Mouse (Mus musculus) ES-Bruce4 (cell line): Measurements from ENCODE around the gene Grik4. TPM values are rescaled to one million over a fixed set of nuclear protein-coding genes. Genes with fewer than 3 reads are reported as not detected.

Experiments
- H3K27ac ChIP-seq: 2 replicates; pipeline ENCODE4 v1.5.1; 2012; ENCODE audit warnings: low read length, inconsistent platforms; ENCODE audit not compliant: insufficient read depth
- H3K27me3 ChIP-seq: 2 replicates; pipeline ENCODE4 v1.6.1; 2012; ENCODE audit warnings: mild to moderate bottlenecking, low read length, inconsistent platforms; ENCODE audit not compliant: control insufficient read depth, poor library complexity, insufficient read depth, severe bottlenecking
- H3K36me3 ChIP-seq: 2 replicates; pipeline ENCODE4 v1.6.1; 2012; ENCODE audit warnings: inconsistent platforms, mild to moderate bottlenecking, low read length, moderate library complexity; ENCODE audit not compliant: control insufficient read depth, poor library complexity, insufficient read depth, severe bottlenecking
- H3K4me1 ChIP-seq: one replicate; pipeline ENCODE4 v1.8.1; 2011; ENCODE audit warnings: low read length; ENCODE audit not compliant: control insufficient read depth, insufficient read depth
- H3K4me3 ChIP-seq: 2 replicates; pipeline ENCODE4 v1.5.1; 2011; ENCODE audit warnings: low read depth, mild to moderate bottlenecking, low read length
- H3K9ac ChIP-seq: 2 replicates; pipeline ENCODE4 v1.6.1; 2012; ENCODE audit warnings: low read depth, mild to moderate bottlenecking, inconsistent platforms; ENCODE audit not compliant: poor library complexity, severe bottlenecking
- H3K9me3 ChIP-seq: replicated peaks from 2 replicates; pipeline ENCODE4 v1.6.1; 2012; ENCODE audit warnings: mild to moderate bottlenecking, low read length, inconsistent platforms; ENCODE audit not compliant: control insufficient read depth, poor library complexity, insufficient read depth, severe bottlenecking
- CTCF ChIP-seq: IDR thresholded peaks from one replicate; pipeline ENCODE4 v1.8.1; 2011; ENCODE audit warnings: low read depth, low read length
- EP300 ChIP-seq: IDR thresholded peaks from 2 replicates; pipeline ENCODE4 v1.6.1; 2011; ENCODE audit warnings: low read depth, low read length; ENCODE audit not compliant: insufficient read depth
- POLR2A ChIP-seq: IDR thresholded peaks from one replicate; pipeline ENCODE4 v1.8.1; 2011; ENCODE audit warnings: low read length; ENCODE audit not compliant: insufficient read depth
- polyA plus RNA-seq: library from polyadenylated mRNA; stranded (reverse); fragments of >200 nt; gene quantifications from 2 replicates; pipeline ENCODE4 v1.2.4, GENCODE M21; 2011; ENCODE audit warnings: low read depth; ENCODE audit not compliant: missing spikeins, insufficient read depth, insufficient read length

Grik4 gene
- polyA plus RNA-seq, 1 experiment = 1.0 TPM

- TF ChIP-seq CTCF (no peak), POLR2A (no peak), EP300 (peak; percentile 89)
- no peaks in the 10 kb centered on the region for H3K9me3 ChIP-seq
- H3K36me3 ChIP-seq = no peaks in the 10 kb centered on the region
- H3K27me3 ChIP-seq = no peaks in the 10 kb centered on the region
- no peak overlapping the region for H3K9ac ChIP-seq
- peak overlapping the region; percentile 30 for H3K27ac ChIP-seq
- peaks cover 22% of the 10 kb centered on the region for H3K4me1 ChIP-seq
- no peak overlapping the region for H3K4me3 ChIP-seq
These were observed 86.5 kb downstream of the Grik4 start for GRCm38 (mm10) chr9:42857756-42858155.

GRCm38 (mm10) chr9:42853077-42853476 lies 91.2 kb downstream of the Grik4 start:
- Histone ChIP-seq H3K4me3 (no peak overlapping the region), H3K9ac (no peak overlapping the region), H3K9me3 (no peaks in the 10 kb centered on the region), H3K27me3 (no peaks in the 10 kb centered on the region), H3K27ac (no peak overlapping the region), H3K36me3 (no peaks in the 10 kb centered on the region), H3K4me1 (peaks cover 3% of the 10 kb centered on the region)
- TF ChIP-seq CTCF (no peak), EP300 (no peak), POLR2A (no peak)

- H3K9me3 ChIP-seq = no peaks in the 10 kb centered on the region
- H3K4me3 ChIP-seq = no peak overlapping the region
- H3K27me3 ChIP-seq = no peaks in the 10 kb centered on the region
- no peaks in the 10 kb centered on the region for H3K36me3 ChIP-seq
- H3K27ac ChIP-seq = no peak overlapping the region
- TF ChIP-seq CTCF (no peak), POLR2A (no peak), EP300 (no peak)
- H3K9ac ChIP-seq = no peak overlapping the region
- H3K4me1 ChIP-seq = no peaks in the 10 kb centered on the region
These were observed 94.2 kb downstream of the Grik4 start for GRCm38 (mm10) chr9:42850063-42850462.

GRCm38 (mm10) chr9:42848061-42848460 lies 96.2 kb downstream of the Grik4 start:
- Histone ChIP-seq H3K9ac (no peak overlapping the region), H3K27me3 (no peaks in the 10 kb centered on the region), H3K36me3 (no peaks in the 10 kb centered on the region), H3K9me3 (no peaks in the 10 kb centered on the region), H3K27ac (no peak overlapping the region), H3K4me3 (no peak overlapping the region), H3K4me1 (no peaks in the 10 kb centered on the region)
- TF ChIP-seq EP300 (no peak), CTCF (no peak), POLR2A (no peak)

- Histone ChIP-seq H3K9me3 (no peaks in the 10 kb centered on the region), H3K36me3 (no peaks in the 10 kb centered on the region), H3K27me3 (no peaks in the 10 kb centered on the region), H3K4me3 (no peak overlapping the region), H3K27ac (no peak overlapping the region), H3K9ac (no peak overlapping the region), H3K4me1 (no peaks in the 10 kb centered on the region)
- no peak for TF ChIP-seq EP300
- TF ChIP-seq POLR2A = no peak
- no peak for TF ChIP-seq CTCF
These were observed 97.4 kb downstream of the Grik4 start for GRCm38 (mm10) chr9:42846676-42847425.

- H3K9ac ChIP-seq = no peak overlapping the region
- H3K4me1 ChIP-seq = no peaks in the 10 kb centered on the region
- TF ChIP-seq CTCF (no peak), POLR2A (no peak)
- H3K4me3 ChIP-seq = no peak overlapping the region
- H3K27me3 ChIP-seq = no peaks in the 10 kb centered on the region
- H3K9me3 ChIP-seq = no peaks in the 10 kb centered on the region
- H3K27ac ChIP-seq = no peak overlapping the region
- no peaks in the 10 kb centered on the region for H3K36me3 ChIP-seq
These were observed 98.2 kb downstream of the Grik4 start for GRCm38 (mm10) chr9:42846139-42846538.
